Mouse (Mus musculus) adrenal gland, adult 8-10 months (tissue): ENCODE data around the gene Ccnd1. TPM values are rescaled to one million over a fixed set of nuclear protein-coding genes. Genes with fewer than 3 reads are reported as not detected.

Source experiments
- DNase-seq: peaks from one replicate; pipeline ENCODE4 v3.0.0; 2022
- total RNA-seq, 4 experiments: library from RNA; stranded (reverse); gene quantifications; 2 replicates each; pipeline ENCODE4 v1.2.4; 2022

The Ccnd1 gene
- total RNA-seq, 4 experiments from 2014 or later: 177 to 201 (median 190) TPM

DNA sequence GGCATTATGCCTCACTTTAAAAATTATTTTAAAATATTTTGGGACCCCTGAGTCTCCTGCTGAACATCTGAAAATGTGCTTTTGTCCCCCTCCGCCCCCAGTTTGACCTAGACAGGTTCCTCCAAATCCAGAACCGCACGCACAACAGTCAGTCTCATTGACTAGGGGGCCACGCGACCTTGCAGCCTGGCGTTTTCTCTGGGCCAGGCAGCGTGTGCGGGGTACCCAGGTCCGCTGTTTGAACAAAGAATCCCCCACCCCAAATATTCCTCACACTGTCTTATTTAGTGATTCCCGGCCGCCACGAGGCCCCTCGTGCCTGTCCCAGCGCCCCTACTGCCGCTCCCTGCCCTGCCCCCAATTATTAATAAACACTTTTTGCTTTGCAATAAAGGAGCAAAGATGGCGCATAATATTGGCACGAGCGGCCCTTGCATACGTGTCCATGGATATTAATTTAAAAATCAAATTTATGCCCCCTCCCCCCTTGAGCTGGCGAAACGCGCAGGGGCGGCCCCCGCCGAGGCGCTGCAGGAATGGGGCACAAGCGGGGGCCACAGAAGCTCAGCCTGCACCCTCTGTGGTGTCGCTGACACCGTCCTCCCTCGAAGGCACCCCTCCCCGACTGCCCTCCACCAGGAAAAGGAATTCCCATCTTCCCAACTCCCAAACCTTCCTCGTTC is 923 bp downstream of the Ccnd1 start:
- no peak for DNase-seq

- no peak for DNase-seq
These were observed 1.7 kb downstream of the Ccnd1 start for GRCm38 (mm10) chr7:144937899-144938517.

DNA sequence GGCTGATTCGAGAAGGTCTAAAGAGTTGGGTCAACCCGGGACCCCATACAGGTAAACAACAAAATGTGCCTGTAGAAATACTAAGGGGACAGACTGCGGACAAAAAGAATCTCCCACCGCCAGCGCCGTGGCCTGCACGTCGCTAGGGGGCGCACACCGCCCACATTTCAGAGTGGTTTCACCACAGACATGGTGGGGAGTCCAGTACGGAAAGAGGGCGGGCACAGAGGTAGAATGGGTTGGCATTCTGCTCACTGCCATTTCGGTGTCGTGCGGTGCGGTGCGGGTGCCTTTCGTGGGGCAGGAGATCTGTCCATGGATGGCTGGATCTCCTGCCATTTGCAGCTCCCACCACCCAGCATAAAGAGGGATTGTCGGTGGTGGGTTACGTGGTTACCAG is 2.2 kb downstream of the Ccnd1 start:
- peak; percentile 87 for DNase-seq

- DNase-seq: no peak
These were observed 3.3 kb downstream of the Ccnd1 start for GRCm38 (mm10) chr7:144936311-144936880.

- DNase-seq: no peak
These were observed 4.2 kb downstream of the Ccnd1 start for GRCm38 (mm10) chr7:144935563-144935962.

GRCm38 (mm10) chr7:144934901-144935300 is 4.8 kb downstream of the Ccnd1 start:
- no peak for DNase-seq

DNA sequence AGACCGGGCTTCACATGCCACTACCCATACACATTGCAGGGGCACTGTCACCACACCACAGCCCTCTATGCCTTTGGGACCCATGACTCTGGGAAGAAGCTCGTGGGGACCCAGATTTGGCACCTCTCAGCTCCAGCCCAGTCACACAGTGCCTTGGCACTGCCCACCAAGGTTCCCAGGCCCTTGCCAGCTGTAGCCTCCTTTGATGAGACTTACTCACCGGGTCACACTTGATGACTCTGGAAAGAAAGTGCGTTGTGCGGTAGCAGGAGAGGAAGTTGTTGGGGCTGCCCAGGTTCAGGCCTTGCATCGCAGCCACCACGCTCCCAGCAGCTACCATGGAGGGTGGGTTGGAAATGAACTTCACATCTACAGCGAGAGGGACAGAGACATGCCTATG is 5.9 kb downstream of the Ccnd1 start:
- peak; percentile 55 for DNase-seq

- peak; percentile 45 for DNase-seq
These were observed 6.4 kb downstream of the Ccnd1 start for GRCm38 (mm10) chr7:144933336-144933735.

- DNase-seq: no peak
These were observed 7.3 kb downstream of the Ccnd1 start for GRCm38 (mm10) chr7:144932389-144932937.

GRCm38 (mm10) chr7:144931778-144932177 is 7.9 kb downstream of the Ccnd1 start:
- DNase-seq: no peak

DNA sequence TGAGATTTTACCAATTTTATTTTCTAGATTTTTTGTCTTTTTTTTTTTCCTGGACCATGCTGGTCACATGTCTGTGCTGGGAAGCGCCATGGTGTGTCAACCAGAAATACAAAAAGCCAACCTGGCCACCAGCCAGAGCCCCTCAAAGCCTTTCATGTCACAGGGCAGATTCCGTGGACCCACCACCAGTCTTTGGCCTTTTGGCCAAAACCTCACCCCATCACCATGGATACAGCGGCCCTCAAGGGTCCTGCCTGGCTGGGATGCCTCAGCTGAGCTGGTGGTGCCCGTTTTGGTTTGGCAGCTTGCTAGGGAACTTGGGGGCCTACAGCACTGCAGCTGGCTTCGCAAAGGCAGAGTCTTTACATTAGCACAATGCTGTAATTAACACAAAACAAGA is 9.8 kb downstream of the Ccnd1 start:
- no peak for DNase-seq

- no peak for DNase-seq
These were observed 10.2 kb downstream of the Ccnd1 start for GRCm38 (mm10) chr7:144929506-144929905.

GRCm38 (mm10) chr7:144928889-144929210 is 10.9 kb downstream of the Ccnd1 start:
- DNase-seq: no peak

DNA sequence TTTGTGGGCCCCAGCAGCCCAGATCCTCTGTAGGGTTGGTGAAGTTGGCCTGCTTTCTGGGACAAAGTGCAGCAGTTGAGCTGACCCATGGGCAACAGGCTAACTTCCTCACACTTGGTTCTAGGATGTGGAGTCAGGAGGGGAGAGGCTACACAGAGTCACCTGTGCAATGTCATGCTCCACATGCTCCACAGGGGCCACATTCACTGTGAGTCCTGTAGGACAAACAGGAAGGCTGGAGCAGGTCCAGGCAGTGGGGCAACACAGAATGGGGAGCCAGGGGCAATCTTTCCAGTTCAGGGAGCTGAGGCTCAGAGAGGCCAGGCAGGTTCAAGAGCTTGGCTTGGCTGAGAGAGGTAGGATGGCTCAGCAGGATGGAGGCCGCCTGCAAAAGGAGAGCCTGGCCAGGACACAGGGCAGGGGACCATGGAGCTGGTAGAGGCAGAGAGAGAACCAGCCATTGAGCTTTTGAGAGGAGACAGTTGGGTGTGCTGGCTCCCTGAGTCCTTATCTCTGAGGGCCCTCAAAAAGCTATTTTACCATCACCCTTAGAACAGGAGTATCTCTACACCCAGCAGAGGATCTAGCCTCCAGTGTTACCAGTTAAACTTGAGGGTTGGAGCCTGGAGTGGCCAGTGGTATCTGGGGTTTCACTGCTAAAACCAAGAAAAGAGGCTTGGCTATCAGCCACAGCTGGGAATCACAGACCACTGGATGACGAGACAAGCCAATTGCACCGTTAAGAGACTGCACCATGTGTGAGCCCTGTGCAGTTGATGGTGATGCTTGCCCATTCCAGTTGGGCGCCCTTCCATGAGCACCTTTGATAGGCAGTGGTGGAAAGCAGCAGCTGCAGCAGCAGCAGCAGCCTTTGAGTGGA is 11.5 kb downstream of the Ccnd1 start:
- no peak for DNase-seq

DNA sequence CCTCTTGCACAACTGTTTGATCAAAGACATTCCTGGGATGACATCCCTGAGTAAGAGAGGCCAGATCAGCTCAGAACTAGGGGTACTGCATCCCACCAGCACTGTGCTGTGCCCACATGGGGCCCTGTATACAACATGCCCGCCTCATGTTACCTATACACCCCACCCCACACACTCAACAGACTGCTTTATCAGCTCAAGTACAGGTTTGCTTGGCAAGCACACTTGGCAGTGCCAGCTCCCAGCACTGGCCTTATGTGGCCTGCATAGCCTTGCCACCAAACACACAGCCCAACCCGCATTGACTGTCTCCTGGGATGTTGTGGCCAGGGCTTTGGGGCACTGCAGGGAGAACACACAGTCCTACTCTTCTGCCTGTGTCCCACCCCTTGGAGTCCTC is 12.1 kb downstream of the Ccnd1 start:
- DNase-seq: no peak

DNA sequence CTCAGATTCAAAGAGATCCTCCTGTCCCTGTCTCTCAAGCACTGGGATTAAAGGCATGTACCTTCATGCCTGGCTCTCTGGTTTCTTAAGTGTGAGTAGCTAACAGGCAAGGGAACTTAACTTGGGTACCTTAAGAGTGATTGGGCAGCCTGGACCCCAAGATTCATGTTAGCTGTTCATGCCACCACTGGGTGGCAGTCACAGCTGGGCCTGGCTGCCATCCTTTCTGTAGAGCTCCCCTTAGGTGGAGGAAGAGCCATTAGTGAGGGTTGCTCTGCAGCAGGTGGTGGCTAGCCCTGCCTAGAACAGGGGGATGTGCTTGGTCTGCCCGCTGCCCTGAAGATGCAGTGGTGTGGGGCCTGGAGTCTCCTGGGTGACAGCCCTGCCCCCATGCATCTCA is 20.9 kb downstream of the Ccnd1 start:
- no peak for DNase-seq

GRCm38 (mm10) chr7:144914948-144915750 is 24.6 kb downstream of the Ccnd1 start, which contains the start of gene LTO1:
Gene LTO1 (plus strand): TSS chr7:144915100.
- peak; percentile 85 for DNase-seq

DNA sequence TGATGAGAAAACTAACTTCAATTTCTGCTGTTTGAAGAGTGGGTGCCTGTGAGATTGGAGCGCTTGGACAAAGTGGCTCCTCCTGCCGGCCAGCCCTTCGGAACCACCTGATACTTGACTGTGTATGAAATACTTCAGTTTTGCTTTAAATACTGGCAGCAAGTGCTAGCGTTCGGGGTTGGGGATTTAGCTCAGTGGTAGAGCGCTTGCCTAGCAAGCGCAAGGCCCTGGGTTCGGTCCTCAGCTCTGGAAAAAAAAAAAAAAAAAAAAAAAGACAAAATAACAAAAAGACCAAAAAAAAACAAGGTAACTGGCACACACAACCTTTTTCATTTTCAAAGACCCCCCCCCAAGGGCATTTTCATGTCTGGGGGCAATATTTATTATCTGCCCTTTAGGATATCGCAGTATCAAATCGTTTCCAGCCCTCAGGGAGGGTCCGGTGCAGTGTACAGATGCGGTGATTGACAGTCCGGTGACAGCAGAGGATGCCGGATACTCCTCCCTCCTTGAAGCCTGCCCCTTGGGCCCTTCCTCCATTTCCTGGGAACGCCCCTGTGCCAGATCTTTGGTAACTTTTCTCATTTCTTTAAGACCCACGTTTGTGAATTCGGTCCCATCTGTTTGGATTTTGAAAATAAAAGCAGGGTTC is 25.3 kb downstream of the Ccnd1 start:
- no peak for DNase-seq

- no peak for DNase-seq
These were observed 26.8 kb downstream of the Ccnd1 start for GRCm38 (mm10) chr7:144912897-144913296.

DNA sequence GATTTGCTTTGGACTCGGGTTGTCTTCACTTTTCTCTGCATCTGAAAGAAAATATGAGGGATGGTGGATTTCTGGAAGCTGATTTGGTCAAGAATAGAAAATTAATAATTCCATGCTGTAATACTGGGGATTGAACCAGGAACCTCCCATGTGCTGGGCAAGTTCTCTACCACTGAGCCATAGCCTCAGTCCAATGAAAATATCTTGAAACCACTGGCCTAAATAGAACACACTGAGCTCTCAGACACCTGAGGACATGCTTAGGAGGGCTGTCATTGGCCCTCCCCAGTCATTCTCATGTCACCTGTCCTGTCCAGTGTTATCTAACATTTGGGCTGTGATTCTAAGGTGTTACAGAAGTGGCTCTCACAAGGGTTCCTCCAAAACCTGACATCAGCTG is 28.6 kb downstream of the Ccnd1 start:
- DNase-seq: no peak

GRCm38 (mm10) chr7:144908705-144909104 is 31.0 kb downstream of the Ccnd1 start:
- no peak for DNase-seq
